Mouse (Mus musculus) neural tube, embryonic 13.5 days (tissue): ENCODE measurements around the gene Aldh3b1. TPM values are rescaled to one million over a fixed set of nuclear protein-coding genes. Genes with fewer than 3 reads are reported as not detected.
A peak's percentile ranks its signal among the peaks of the same experiment; 100 is the strongest.
"Not testable (repeated sequence)": the region's sequence is repeated elsewhere in the genome, so short reads cannot be mapped to it uniquely, and the experiment has no call there.

Experiments used
- ATAC-seq: fragments of 200-750 bp; cut with Nextera tagmentation; 2 replicates; pipeline ENCODE4 v1.8.0; 2017; ENCODE audit warnings: low read depth, mild to moderate bottlenecking, moderate TSS enrichment, moderate library complexity
- H3K27ac ChIP-seq: fragments of 300-500 bp; sonication (generic); replicated peaks from 2 replicates; pipeline ENCODE4 v1.5.1; 2015; ENCODE audit warnings: moderate library complexity, mild to moderate bottlenecking, inconsistent platforms
- H3K27me3 ChIP-seq: fragments of 300-500 bp; sonication (generic); 2 replicates; pipeline ENCODE4 v1.6.1; 2015; ENCODE audit warnings: mild to moderate bottlenecking, inconsistent platforms
- H3K36me3 ChIP-seq: fragments of 300-500 bp; sonication (generic); 2 replicates; pipeline ENCODE4 v1.6.1; 2015; ENCODE audit warnings: mild to moderate bottlenecking, inconsistent platforms
- H3K4me1 ChIP-seq: fragments of 300-500 bp; sonication (generic); replicated peaks from 2 replicates; pipeline ENCODE4 v1.6.1; 2015; ENCODE audit warnings: inconsistent platforms
- H3K4me2 ChIP-seq: fragments of 300-500 bp; sonication (generic); 2 replicates; pipeline ENCODE4 v1.6.1; 2015; ENCODE audit warnings: inconsistent platforms, mild to moderate bottlenecking, moderate library complexity
- H3K4me3 ChIP-seq: fragments of 300-500 bp; sonication (generic); 2 replicates; pipeline ENCODE4 v1.5.1; 2015; ENCODE audit warnings: mild to moderate bottlenecking, inconsistent platforms
- H3K9ac ChIP-seq: fragments of 300-500 bp; sonication (generic); 2 replicates; pipeline ENCODE4 v1.6.1; 2015; ENCODE audit warnings: moderate library complexity, mild to moderate bottlenecking, inconsistent platforms
- H3K9me3 ChIP-seq: fragments of 300-500 bp; sonication (generic); 2 replicates; pipeline ENCODE4 v1.6.1; 2016; ENCODE audit warnings: inconsistent platforms
- WGBS: fragments of 180-500 bp; shearing (Covaris S2); methylation state at CpG from one replicate; pipeline ENCODE4 v1.1.7; 2015; 5-methylcytosine and 5-hydroxymethylcytosine counted together
- polyA plus RNA-seq: library from polyadenylated mRNA; unstranded; fragments of >200 nt; fragmentation: Nextera tagmentation; extraction: Ambion mirVana; gene quantifications from 2 replicates; pipeline ENCODE4 v1.2.1, GENCODE M21; 2015

Gene Aldh3b1
- polyA plus RNA-seq, 1 experiment from 2014 or later: 2.2 TPM

- ATAC-seq, H3K27ac ChIP-seq, H3K4me3 ChIP-seq, H3K4me1 ChIP-seq, H3K4me2 ChIP-seq, H3K36me3 ChIP-seq, H3K27me3 ChIP-seq, H3K9me3 ChIP-seq, H3K9ac ChIP-seq: not testable (repeated sequence)
- WGBS: 80% methylated on average over 5 of the region's 5 CpGs
Measured at GRCm38 (mm10) chr19:3957296-3958036, 27.9 kb upstream of the Aldh3b1 start.

GRCm38 (mm10) chr19:3955804-3956203 lies 26.2 kb upstream of the Aldh3b1 start:
- no peaks in the 10 kb centered on the region for H3K36me3 ChIP-seq
- H3K27me3 ChIP-seq: no peaks in the 10 kb centered on the region
- no peak overlapping the region for H3K4me2 ChIP-seq
- ATAC-seq: no peak
- H3K27ac ChIP-seq: no peak overlapping the region
- 60% methylated on average over 4 of the region's 4 CpGs for WGBS
- H3K4me1 ChIP-seq: no peaks in the 10 kb centered on the region
- no peaks in the 10 kb centered on the region for H3K9me3 ChIP-seq
- H3K9ac ChIP-seq: no peak overlapping the region
- H3K4me3 ChIP-seq: no peak overlapping the region

- Histone ChIP-seq H3K9me3 (no peaks in the 10 kb centered on the region), H3K9ac (no peak overlapping the region), H3K4me2 (no peak overlapping the region), H3K4me3 (no peak overlapping the region), H3K27me3 (no peaks in the 10 kb centered on the region), H3K36me3 (no peaks in the 10 kb centered on the region), H3K27ac (no peak overlapping the region), H3K4me1 (no peaks in the 10 kb centered on the region)
- ATAC-seq: no peak
- 75% methylated on average over 3 of the region's 3 CpGs for WGBS
Measured at GRCm38 (mm10) chr19:3955033-3955432, 25.4 kb upstream of the Aldh3b1 start.

- WGBS: 56% methylated on average over 1 of the region's 1 CpGs
- H3K9me3 ChIP-seq: no peaks in the 10 kb centered on the region
- H3K4me3 ChIP-seq: no peak overlapping the region
- no peaks in the 10 kb centered on the region for H3K4me1 ChIP-seq
- H3K36me3 ChIP-seq: no peaks in the 10 kb centered on the region
- no peak overlapping the region for H3K4me2 ChIP-seq
- no peak overlapping the region for H3K9ac ChIP-seq
- no peaks in the 10 kb centered on the region for H3K27me3 ChIP-seq
- no peak for ATAC-seq
- no peak overlapping the region for H3K27ac ChIP-seq
Measured at GRCm38 (mm10) chr19:3952099-3952498, 22.5 kb upstream of the Aldh3b1 start.

GRCm38 (mm10) chr19:3951461-3951860 lies 21.9 kb upstream of the Aldh3b1 start:
- no peaks in the 10 kb centered on the region for H3K27me3 ChIP-seq
- no peaks in the 10 kb centered on the region for H3K36me3 ChIP-seq
- no peak overlapping the region for H3K4me3 ChIP-seq
- H3K27ac ChIP-seq: no peak overlapping the region
- no peak overlapping the region for H3K9ac ChIP-seq
- H3K9me3 ChIP-seq: no peaks in the 10 kb centered on the region
- no peak for ATAC-seq
- H3K4me1 ChIP-seq: no peaks in the 10 kb centered on the region
- H3K4me2 ChIP-seq: no peak overlapping the region

- Histone ChIP-seq H3K27me3 (no peaks in the 10 kb centered on the region), H3K4me1 (no peaks in the 10 kb centered on the region), H3K36me3 (no peaks in the 10 kb centered on the region), H3K9me3 (no peaks in the 10 kb centered on the region), H3K9ac (no peak overlapping the region), H3K4me3 (no peak overlapping the region), H3K27ac (no peak overlapping the region), H3K4me2 (no peak overlapping the region)
- ATAC-seq: no peak
- 78% methylated on average over 3 of the region's 3 CpGs for WGBS
Measured at GRCm38 (mm10) chr19:3950331-3950730, 20.7 kb upstream of the Aldh3b1 start.

- Histone ChIP-seq H3K27ac (no peak overlapping the region), H3K4me2 (no peak overlapping the region), H3K4me3 (no peak overlapping the region), H3K27me3 (peaks cover 5% of the 10 kb centered on the region; the same call in 1 of the 2 replicates), H3K9ac (no peak overlapping the region), H3K36me3 (no peaks in the 10 kb centered on the region), H3K4me1 (no peaks in the 10 kb centered on the region), H3K9me3 (no peaks in the 10 kb centered on the region)
- no peak for ATAC-seq
- WGBS: 73% methylated on average over 14 of the region's 14 CpGs
Measured at GRCm38 (mm10) chr19:3948546-3948945, 18.9 kb upstream of the Aldh3b1 start.

GRCm38 (mm10) chr19:3947813-3948212 lies 18.2 kb upstream of the Aldh3b1 start:
- peaks cover 13% of the 10 kb centered on the region; the same call in 1 of the 2 replicates for H3K27me3 ChIP-seq

GRCm38 (mm10) chr19:3946715-3947114 lies 17.1 kb upstream of the Aldh3b1 start:
- WGBS: 16% methylated on average over 2 of the region's 2 CpGs
- H3K9me3 ChIP-seq: no peaks in the 10 kb centered on the region
- H3K4me1 ChIP-seq: no peaks in the 10 kb centered on the region; the same call in 1 of the 2 replicates
- H3K9ac ChIP-seq: no peak overlapping the region
- no peak overlapping the region for H3K27ac ChIP-seq
- no peaks in the 10 kb centered on the region for H3K36me3 ChIP-seq
- H3K4me2 ChIP-seq: no peak overlapping the region
- ATAC-seq: peak; percentile 53; the same call in 1 of the 2 replicates
- H3K27me3 ChIP-seq: peaks cover 13% of the 10 kb centered on the region; the same call in 1 of the 2 replicates
- H3K4me3 ChIP-seq: no peak overlapping the region

More at GRCm38 (mm10) chr19:3947813-3948212, 18.2 kb upstream of the Aldh3b1 start:
- H3K9ac ChIP-seq: no peak overlapping the region
- H3K4me3 ChIP-seq: no peak overlapping the region
- no peaks in the 10 kb centered on the region for H3K36me3 ChIP-seq
- no peak for ATAC-seq
- no peaks in the 10 kb centered on the region for H3K9me3 ChIP-seq
- no peaks in the 10 kb centered on the region; the same call in 1 of the 2 replicates for H3K4me1 ChIP-seq
- H3K27ac ChIP-seq: no peak overlapping the region
- WGBS: 77% methylated on average over 3 of the region's 3 CpGs
- no peak overlapping the region for H3K4me2 ChIP-seq

- Histone ChIP-seq H3K27ac (no peak overlapping the region), H3K4me1 (no peaks in the 10 kb centered on the region; the same call in 1 of the 2 replicates), H3K9ac (no peak overlapping the region), H3K36me3 (no peaks in the 10 kb centered on the region), H3K9me3 (no peaks in the 10 kb centered on the region), H3K4me3 (no peak overlapping the region), H3K27me3 (peaks cover 13% of the 10 kb centered on the region; the same call in 1 of the 2 replicates), H3K4me2 (no peak overlapping the region)
- 37% methylated on average over 10 of the region's 10 CpGs for WGBS
- no peak for ATAC-seq
Measured at GRCm38 (mm10) chr19:3945872-3946564, 16.4 kb upstream of the Aldh3b1 start.

GRCm38 (mm10) chr19:3942986-3943735 lies 13.6 kb upstream of the Aldh3b1 start:
- no peaks in the 10 kb centered on the region for H3K36me3 ChIP-seq
- H3K27ac ChIP-seq: no peak overlapping the region
- no peak overlapping the region for H3K9ac ChIP-seq
- H3K4me2 ChIP-seq: no peak overlapping the region
- ATAC-seq: no peak
- peaks cover 13% of the 10 kb centered on the region; the same call in 1 of the 2 replicates for H3K27me3 ChIP-seq
- H3K4me3 ChIP-seq: no peak overlapping the region
- no peaks in the 10 kb centered on the region; the same call in 1 of the 2 replicates for H3K4me1 ChIP-seq
- H3K9me3 ChIP-seq: no peaks in the 10 kb centered on the region
- 26% methylated on average over 27 of the region's 27 CpGs for WGBS

GRCm38 (mm10) chr19:3942315-3942714 lies 12.7 kb upstream of the Aldh3b1 start:
- no peak overlapping the region for H3K4me3 ChIP-seq
- WGBS: 82% methylated on average over 7 of the region's 7 CpGs
- H3K9me3 ChIP-seq: no peaks in the 10 kb centered on the region
- no peaks in the 10 kb centered on the region for H3K36me3 ChIP-seq
- H3K4me1 ChIP-seq: no peaks in the 10 kb centered on the region; the same call in 1 of the 2 replicates
- peaks cover 17% of the 10 kb centered on the region for H3K27me3 ChIP-seq
- H3K9ac ChIP-seq: no peak overlapping the region
- no peak for ATAC-seq
- H3K4me2 ChIP-seq: no peak overlapping the region
- no peak overlapping the region for H3K27ac ChIP-seq
